Mouse (Mus musculus) embryonic fibroblast, embryonic 13.5 days (primary cell): ENCODE data around the gene Ptpn13.

Experiments used
- CTCF ChIP-seq: IDR thresholded peaks from 2 replicates; pipeline ENCODE4 v1.5.1; 2011; ENCODE audit warnings: mild to moderate bottlenecking, control low read depth, low read length, moderate library complexity, borderline replicate concordance; ENCODE audit not compliant: insufficient read depth
- POLR2A ChIP-seq: IDR thresholded peaks from 2 replicates; pipeline ENCODE4 v1.6.1; 2011; ENCODE audit warnings: low read depth, mild to moderate bottlenecking, control low read depth, low read length, moderate library complexity

DNA sequence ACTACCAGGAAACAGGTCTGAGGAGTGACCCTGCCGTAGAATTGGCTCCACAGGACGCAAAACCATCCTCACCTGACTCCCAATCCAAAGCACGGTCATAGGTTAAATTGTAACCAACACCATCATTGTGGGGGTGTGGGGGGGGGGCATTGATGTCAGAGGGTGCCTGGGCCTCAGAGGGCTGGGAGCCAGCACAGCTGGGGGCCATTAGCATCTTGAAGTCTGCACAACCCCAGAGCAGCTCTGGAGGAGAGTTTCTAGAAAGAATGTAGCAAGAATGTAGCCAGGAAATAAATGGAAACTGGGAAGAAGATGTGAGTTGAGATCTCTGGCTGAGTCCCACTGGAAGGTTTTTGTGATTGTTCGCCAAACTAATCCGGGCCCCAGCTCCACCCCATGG, 173.9 kb downstream of the Ptpn13 start:
- TF ChIP-seq CTCF (no peak), POLR2A (no peak)
